Mouse (Mus musculus) erythroblast, adult 5-6 weeks (primary cell): ENCODE measurements around the gene S1pr4. TPM values are rescaled to one million over a fixed set of nuclear protein-coding genes. Genes with fewer than 3 reads are reported as not detected.

Source experiments
- ATAC-seq: replicated peaks from 2 replicates; pipeline ENCODE4 v1.8.0; 2016; ENCODE audit warnings: moderate number of reproducible peaks, mild to moderate bottlenecking, moderate TSS enrichment, inconsistent platforms; ENCODE audit not compliant: poor library complexity, low FRiP score, severe bottlenecking
- total RNA-seq, 2 experiments: library from RNA; stranded (forward) in 1 of 2; stranded (reverse) in 1 of 2; fragments of 150-400 nt in 1 of 2; fragments of 200-764, 138-1000 nt in 1 of 2; gene quantifications; 2 replicates each; pipeline versions ENCODE4 v1.2.3 to v1.2.4; 2015 to 2017; ENCODE audit warnings: low replicate concordance in 2 of 2

Gene S1pr4
- total RNA-seq, 2 experiments from 2014 or later = 4.6 to 6.0 TPM

DNA sequence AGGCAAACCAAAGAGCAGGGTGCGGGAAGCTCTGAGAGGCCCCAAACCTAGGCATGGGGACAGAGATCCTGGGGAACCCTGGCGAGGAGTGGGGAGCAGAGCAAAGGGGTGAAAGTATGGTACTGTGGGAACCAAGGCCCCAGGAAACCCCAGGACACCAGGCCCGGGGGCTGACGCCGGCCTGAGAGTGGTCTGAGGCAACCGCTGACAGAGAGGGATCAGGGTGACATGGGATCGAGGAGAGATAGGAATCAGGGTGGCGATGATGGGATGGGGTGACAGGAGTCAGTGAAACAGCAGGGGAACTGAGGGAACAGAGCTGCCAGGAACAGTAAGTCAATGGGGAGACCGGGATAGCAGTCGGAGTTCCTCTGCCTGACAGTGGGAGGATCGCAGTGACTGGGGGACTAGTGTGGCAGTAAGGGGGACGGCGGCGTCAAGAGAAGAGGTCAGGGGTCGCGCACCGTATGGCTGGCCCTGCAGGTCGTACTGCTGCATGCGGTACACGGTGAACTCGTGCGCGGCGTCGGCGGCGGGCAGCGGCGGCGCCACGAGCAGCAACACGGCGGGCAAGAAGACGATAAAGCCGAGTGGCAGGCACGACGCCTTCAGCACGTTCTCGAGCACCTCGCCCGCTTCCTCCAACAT, 4.2 kb downstream of the S1pr4 start:
- ATAC-seq = no peak

DNA sequence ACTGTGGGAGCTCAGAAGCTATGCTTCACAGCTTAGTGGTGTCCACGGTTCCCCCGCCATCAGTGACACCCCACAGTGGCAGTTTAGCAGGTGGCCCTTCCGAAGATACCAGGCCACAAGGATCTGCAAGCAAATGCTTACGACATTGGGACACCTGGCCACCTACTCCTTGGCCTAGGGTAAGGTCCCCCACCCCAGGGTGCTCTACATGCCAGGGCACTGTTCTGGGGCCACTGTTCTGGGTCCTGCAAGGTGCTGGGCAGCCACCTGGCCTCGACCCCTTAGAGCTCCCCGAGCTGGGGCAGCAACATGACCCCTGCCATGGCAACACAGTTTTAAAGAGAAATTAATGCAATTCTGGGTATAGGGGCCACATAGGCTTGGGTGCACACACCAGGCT, 4.8 kb downstream of the S1pr4 start:
- ATAC-seq = no peak

DNA sequence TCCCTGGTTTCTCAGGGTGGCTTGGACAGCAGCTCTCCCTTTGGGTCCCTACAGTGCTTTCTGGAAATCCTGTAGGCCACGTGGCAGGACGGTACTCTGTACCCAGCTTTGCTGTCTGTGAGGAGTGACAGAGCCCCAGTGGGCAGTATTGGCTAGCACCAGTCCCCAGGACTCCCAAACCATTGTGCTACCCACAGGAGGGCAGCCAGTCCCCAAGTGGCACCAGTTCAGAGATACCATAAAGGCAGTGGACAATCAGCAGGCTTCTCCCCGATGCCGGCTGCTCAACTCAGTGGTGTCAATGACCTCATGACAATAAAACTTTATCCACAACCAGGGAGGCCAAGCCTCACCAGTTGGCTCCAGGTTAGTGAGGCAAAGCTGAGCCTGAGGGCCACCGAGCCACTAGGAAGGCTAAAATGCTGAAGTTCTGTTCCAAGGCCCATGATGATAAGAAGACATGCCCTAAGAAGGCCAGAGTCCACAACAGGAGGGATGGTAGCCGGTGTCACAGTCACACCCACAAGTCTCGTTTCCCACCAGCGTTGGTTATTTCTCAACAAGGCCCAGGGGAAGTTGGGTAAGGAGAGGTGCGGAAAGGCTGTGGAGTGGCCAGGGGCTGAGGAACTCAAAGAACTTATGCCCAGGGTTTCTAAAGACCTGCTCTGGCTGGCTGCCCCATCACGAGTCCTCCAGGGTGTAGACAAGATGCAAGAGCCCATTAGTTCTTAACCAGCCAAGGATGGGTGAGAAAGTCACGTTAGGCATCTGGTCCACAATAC, 5.5 kb downstream of the S1pr4 start:
- ATAC-seq = no peak

DNA sequence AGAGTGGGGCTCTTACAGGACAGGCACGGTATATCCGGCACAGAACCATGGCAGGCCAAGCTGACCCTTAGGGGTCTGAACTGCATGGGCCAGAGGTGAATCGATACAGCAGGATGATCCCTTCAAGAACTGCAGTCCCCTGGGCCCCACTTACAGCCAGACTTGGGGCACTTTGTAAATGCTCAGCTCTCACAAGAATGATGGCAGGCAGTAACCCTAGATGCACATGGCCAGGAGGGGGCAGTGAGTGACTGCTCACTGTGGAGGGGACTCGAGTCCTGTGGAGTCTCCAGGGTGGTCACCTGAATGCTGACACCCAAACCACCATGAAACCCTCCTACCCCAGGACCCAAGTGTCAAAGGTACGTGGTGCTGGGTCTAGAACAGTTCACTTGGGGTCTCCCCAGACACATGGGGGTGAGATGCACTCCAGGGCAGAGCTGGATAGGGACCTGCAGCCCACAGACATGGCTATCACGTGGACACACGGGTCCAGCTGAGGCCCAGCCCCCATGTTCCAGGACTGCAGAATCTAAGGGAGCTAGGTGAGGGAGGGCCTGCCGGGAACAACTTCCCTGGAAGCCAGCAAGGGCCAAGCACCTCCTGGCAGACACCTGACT, 6.2 kb downstream of the S1pr4 start:
- ATAC-seq = no peak

DNA sequence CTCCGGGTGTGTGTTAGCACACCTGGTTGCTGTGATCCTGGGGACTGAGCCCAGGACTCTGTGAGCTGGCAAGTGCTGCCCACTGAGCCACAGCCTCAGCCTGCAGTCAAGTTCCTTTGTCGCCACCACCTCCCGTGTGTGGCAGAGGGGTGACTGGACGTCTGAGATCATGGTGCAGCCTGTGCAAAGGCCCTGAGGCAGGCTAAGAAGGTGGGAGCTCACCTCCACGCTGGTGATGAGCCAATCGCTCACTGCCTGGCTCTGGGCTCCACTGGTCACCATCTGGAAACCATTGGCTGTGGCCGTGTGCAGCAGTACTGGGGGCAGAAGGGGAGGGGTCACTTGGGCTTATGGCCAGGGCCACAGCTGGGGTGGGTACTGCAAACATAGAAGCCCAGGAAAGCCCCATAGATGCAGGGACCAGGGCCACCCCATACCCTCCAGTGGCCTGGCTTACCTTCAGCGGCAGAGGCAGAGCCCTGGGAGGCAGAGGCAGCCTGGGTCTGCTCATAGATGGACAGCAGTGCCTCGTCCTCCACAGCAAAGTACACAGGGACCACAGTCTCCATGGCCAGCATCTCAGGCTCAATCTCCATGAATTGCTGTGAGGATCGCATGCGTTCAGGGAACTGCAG, 7.2 kb downstream of the S1pr4 start:
- no peak for ATAC-seq

DNA sequence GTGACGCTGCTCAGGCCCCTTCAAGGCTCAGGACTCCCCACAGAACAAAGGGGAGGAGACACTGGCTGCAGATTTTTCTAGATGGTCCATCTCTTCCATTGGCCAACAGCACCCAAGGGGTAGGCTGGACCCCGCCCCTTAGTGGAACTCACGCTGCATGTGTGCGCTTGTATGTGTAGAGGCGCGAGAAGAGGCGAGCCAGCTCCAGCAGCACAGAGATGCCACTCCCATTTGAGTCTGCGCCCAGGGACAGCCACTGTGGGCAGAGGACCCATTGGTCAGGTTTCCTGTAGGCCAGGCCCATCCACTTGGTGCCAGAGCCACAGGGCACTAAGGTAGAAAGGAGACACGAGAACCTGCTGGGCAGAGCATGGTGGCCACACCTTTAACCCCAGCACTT, 8.9 kb downstream of the S1pr4 start:
- no peak for ATAC-seq

DNA sequence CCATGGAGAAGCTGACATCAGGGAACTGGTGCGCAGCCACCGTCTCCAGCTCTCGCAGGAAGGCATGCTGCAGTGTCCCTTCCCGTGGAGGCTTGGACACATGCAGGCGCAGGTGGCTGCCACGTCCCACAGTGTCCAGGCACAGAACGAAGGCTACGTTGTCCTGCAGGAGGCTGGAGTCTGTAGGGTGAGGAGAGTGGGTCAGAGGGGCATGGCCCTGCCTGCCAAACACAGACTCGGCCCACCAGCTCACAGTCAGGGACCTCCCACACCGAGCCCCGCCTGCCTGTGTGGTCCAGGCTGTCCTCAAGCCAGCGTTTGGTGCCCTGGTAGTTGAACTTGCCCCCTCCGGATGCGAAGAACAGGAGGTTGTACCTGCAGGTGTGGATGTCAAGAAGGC, 10.0 kb downstream of the S1pr4 start:
- ATAC-seq = no peak

DNA sequence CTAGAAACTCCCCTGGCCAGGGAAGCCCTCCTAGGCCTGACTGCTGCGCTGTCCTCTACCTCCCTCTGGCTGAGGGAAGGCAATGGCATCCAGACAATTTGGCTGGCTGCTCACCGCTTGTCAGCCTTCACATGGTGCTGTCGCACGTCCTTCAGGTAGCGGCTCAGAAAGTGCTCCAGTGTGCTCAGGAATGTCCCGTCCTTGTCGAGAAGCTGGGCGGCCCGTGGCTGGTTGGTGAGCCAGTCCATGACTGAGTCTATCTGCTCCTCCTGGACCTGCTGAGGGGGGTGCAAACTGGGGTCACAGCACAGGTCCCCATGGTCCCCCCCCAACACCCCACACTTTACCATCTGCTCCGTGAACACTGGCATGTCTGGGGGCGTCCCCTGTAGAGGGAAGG, 11.9 kb downstream of the S1pr4 start:
- ATAC-seq = no peak

DNA sequence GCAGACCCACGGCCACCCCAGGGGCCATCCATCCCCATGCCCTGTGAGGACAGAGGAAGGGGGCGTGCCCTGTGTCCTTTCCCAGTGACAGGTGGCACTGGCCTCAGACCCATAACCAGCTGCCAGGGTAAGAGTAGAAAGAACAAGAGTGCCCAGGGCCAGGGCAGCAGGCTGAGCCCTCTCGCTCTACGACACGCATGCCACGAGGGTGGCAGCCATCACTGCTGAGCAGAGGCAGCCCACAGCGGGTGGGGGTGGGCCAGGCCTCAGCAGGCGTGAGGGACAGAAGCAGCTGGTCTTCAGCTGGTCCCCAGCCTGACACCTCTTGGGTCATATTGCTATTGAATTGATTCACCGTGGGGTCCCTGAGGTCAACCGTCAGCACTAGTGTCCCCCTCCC, 13.4 kb downstream of the S1pr4 start:
- ATAC-seq = no peak

DNA sequence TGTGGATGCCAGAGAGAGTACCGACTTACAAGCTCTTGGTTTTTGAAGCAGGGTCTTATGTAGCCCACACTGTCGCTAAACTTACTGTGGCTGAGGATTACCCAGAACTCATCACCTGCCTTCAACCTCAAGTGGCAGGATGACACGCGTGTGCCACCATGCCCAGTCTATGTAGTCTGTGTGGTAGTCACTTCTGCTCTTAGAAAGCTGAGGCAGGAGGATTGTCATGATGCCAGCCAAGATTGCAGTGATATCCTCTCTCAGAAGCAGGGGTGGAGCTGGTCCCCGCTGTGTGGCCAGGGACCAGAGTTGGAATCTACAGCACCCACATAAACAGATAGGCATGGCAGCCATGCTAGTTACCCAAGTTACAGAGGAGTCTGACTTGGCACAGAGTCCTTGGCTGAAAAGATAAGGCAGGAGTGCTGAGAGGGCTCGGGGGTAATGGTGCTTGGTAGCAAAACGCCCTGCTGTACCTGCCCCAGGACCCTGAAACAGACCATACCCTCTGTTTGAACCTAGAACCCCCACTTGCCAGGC, 14.4 kb downstream of the S1pr4 start:
- no peak for ATAC-seq

DNA sequence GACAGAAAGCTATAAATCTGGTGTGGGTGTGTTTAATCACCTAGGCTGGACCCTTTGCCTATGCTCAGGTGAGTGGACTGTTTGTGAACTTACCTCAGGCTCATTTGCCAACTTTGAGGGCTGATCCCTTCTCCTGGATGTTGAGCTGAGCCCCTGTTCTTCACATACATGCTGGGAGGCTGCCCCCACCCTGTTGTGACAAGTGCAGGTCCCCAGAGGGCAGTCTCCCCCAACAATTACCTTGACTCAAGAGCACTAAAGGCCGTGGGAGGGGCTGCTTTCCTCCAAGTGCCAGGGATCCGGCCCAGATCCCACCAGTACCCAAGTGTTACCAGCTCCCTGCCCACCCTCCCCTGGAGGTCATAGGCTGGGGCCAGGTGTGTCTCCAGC, 14.9 kb downstream of the S1pr4 start:
- ATAC-seq = no peak

DNA sequence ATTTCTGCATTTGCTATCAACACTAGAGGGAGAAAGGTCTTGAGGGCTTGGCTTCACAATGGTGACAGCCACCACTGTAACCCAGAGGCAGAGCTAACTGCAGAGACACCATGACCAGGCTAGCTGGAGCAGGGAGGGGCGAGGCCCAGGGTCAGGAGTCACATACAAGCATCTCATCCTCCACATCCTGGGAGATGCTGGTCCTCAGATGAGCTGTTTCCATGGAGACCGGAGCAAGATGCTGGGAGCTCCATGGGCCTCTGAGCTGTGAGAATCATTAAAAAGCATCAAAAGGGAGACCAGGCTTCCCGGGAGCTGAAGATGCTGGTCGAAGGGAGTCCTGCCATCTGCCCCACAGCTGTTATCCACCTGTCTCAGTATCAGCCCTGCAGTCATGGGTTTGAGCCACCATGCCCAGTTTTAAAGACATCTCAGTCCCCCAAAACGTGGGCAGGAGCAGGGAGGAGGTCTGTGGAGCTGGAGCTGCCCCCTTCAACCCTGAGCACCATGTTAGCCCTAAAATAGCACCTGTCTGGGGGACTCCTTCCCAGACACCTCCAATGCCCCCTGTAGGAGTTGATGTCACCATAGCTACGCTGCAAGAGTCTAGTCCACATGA, 15.4 kb downstream of the S1pr4 start:
- no peak for ATAC-seq

DNA sequence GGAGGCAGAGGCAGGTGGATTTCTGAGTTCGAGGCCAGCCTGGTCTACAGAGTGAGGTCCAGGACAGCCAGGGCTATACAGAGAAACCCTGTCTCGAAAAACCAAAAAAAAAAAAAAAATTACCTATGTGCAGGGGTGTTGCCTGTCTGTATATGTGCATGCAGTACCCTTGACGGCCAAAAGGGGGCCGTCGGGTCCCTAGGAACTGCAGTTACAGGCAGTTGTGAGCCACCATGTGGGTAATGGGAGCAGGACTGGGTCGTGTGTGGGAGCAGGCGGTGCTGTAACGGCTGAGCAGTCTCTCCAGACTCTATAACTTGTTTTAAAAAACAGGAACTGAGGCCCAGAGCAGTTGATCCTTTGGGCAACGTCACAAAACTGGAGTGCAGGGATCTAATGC, 15.9 kb downstream of the S1pr4 start:
- ATAC-seq = peak; percentile 53

DNA sequence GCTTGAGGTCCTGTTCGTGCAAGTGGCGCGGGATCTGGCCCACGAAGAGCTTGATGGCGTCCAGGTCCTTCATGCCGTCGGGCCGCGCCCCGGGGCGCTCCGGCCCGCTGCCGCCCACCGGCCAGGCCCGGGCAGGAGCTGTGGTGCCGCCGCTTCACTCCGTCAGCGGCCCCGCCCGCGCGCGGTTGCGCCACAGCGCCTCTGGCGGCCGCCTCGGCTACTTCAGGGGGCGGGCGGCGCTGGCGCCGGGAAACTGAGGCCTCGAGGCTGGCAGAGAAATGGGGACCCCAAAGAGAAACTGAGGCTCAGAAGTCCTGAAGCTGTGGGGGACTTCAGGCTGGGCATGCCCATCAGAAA, 17.4 kb downstream of the S1pr4 start, which contains the start of gene Celf5:
TSS of gene Celf5 (minus strand) at position 177 of the 357 bp plus-strand sequence.
- ATAC-seq = peak; percentile 58

DNA sequence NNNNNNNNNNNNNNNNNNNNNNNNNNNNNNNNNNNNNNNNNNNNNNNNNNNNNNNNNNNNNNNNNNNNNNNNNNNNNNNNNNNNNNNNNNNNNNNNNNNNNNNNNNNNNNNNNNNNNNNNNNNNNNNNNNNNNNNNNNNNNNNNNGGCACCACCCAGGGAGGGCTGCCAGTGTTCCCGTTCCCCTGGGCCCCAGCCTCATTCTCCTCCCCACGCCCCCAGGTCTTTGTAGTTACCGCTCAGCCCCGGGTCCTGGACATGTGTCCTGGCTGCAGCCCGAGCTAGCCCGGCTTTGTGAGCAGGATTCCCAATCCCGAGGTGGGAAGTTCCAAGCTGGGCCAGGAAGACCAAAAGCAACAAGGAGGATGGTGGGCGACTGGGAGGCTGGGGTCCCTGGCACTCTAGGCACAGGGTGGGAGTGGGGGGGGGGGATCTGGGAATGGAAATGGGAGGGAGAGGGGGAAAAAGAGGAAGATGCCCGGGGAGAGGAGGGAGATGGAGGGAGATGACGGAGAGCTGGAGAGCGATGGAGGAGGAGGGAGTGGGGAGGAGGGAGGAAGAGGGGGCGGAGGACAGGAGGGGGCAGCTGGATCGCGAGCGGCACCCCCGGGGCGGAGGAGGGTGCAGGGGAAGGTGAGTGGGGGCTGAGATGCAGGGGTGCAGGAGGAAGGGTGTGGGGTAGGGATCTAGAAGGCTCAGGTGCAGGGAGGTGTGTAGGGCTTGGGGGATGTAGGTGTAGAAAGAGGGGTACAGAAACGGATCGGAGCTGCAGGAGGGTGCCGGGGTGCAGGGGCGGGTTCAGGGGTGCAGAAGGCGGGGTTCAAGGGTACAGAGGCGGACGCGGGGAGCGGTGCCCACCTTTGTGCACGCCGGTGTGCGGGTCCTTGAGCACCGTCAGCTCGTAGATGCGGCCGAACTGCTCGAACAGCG, 18.1 kb downstream of the S1pr4 start:
- no peak for ATAC-seq

DNA sequence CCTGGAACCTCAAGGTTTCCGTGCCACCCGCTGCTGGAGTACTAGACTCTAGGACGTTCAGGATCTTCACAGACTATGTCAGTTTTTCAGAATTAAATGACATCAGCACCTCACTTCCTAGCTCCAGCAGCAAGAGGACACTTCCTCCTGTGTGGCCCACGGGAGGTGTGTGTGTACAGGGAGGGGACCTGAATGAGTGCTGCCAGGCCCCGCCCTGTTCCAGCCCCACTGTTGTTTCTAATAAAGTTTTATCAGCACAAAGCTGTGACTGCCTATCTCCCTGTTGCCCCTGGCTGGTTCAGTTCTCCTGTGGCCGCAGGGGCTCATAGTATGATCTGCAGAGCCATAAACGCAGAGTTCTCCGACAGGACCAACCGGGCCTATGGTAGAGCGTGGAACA, 25.5 kb downstream of the S1pr4 start:
- ATAC-seq = no peak

DNA sequence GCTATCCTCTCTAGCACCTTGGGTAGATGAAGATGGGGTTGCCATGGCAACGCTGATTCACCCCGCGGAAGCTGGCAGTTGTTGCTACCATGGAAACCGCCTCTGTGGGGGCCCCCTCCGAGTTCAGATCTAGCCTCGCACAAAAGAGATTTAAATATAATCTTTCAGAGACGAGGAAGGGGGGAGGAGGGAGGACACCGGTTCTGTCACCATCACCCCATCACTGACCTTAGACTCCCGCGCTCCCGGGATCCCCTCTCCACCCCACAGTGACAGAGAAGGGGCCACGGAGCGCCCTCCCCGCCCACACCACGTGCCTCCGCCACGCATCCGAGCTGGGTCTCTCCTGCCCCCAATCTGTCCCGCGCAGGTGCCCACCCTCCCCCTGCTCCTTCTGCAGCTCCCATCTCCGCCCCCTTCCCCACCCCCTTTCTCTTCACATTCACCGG, 26.9 kb downstream of the S1pr4 start:
- no peak for ATAC-seq

DNA sequence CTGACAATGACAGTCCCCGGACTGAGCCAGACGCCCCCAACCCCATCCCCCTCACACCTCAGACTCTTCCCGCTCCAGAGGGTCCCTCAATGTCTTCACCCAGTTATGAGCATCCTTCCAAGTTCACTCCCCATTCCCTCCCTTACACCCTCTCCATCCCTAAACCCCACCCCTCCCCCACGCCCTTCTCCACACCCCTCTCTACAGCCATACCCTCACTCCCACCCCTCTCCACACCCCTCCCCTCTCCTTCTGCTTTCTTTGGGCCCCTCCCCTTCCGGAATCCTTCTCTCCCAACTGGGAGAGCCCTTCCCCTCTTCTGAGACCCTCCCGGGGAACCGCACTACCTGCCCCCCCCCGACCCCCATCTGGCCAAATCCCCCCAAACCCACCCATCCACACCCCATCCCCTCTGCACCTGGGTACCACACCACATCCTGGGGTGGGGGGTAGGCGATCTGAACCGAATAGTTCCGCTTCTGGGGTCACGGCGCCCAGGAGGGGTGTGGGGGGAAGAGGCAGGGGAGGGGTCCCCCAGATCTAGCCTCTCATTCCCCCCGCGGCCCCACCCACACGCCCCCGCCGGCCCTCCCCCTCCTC, 27.4 kb downstream of the S1pr4 start:
- no peak for ATAC-seq

DNA sequence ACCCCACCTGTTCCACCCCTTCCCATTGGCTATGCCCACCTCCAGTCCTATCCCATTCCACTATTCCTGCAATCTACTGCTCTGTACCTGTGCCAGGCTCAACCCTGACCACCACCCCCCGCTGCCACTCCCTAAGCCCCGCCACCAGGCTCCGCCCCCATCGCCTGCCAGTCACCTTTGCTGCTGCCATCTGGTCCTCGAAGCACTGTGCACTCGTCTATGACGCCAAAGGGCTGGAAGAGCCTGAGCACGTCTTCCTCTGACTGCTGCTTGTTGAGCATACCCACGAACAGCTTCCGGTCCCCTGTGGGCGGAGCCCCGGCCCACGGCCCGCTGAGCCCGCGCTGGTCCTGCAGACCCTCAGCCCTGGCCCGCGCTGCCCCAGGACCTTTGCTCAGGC, 29.5 kb downstream of the S1pr4 start:
- ATAC-seq = no peak
